Mouse (Mus musculus) intestine, postnatal 0 days (tissue): ENCODE results near the gene Cxcr1. TPM values are rescaled to one million over a fixed set of nuclear protein-coding genes. Genes with fewer than 3 reads are reported as not detected.
A peak's percentile ranks its signal among the peaks of the same experiment; 100 is the strongest.

Experiments
- ATAC-seq: fragments of 200-750 bp; cut with Nextera tagmentation; 2 replicates; pipeline ENCODE4 v1.8.0; 2017; ENCODE audit warnings: mild to moderate bottlenecking, moderate TSS enrichment, moderate library complexity
- H3K27ac ChIP-seq: fragments of 300-500 bp; sonication (generic); 2 replicates; pipeline ENCODE4 v1.5.1; 2014; ENCODE audit warnings: mild to moderate bottlenecking, low read depth, low read length, moderate library complexity
- H3K27me3 ChIP-seq: fragments of 300-500 bp; sonication (generic); replicated peaks from 2 replicates; pipeline ENCODE4 v1.6.1; 2014; ENCODE audit warnings: low read length, mixed read lengths; ENCODE audit not compliant: control insufficient read depth, insufficient read depth
- H3K36me3 ChIP-seq: fragments of 300-500 bp; sonication (generic); 2 replicates; pipeline ENCODE4 v1.6.1; 2014; ENCODE audit warnings: mild to moderate bottlenecking, moderate library complexity; ENCODE audit not compliant: control insufficient read depth, insufficient read depth
- H3K4me1 ChIP-seq: fragments of 300-500 bp; sonication (generic); replicated peaks from 2 replicates; pipeline ENCODE4 v1.6.1; 2014; ENCODE audit warnings: antibody characterized with exemption, low read length, mixed read lengths; ENCODE audit not compliant: control insufficient read depth, insufficient read depth
- H3K4me2 ChIP-seq: fragments of 300-500 bp; sonication (generic); replicated peaks from 2 replicates; pipeline ENCODE4 v1.6.1; 2014; ENCODE audit warnings: low read depth, mild to moderate bottlenecking, moderate library complexity
- H3K4me3 ChIP-seq: fragments of 300-500 bp; sonication (generic); 2 replicates; pipeline ENCODE4 v1.5.1; 2014; ENCODE audit warnings: low read depth, low read length
- H3K9ac ChIP-seq: fragments of 300-500 bp; sonication (generic); 2 replicates; pipeline ENCODE4 v1.6.1; 2014; ENCODE audit warnings: mild to moderate bottlenecking, low read depth, low read length
- H3K9me3 ChIP-seq: fragments of 300-500 bp; sonication (generic); 2 replicates; pipeline ENCODE4 v1.6.1; 2016; ENCODE audit warnings: mixed run types; ENCODE audit not compliant: control insufficient read depth
- CTCF ChIP-seq: sonication (generic); IDR thresholded peaks from 2 replicates; pipeline ENCODE4 v1.5.1; 2016; ENCODE audit warnings: low read depth, mild to moderate bottlenecking, control low read depth, antibody characterized with exemption, moderate library complexity
- WGBS: fragments of 180-500 bp; shearing (Covaris S2); extraction: QIAGEN DNeasy Blood & Tissue Kit; methylation state at CpG from one replicate; pipeline ENCODE4 v1.1.7; 2014; 5-methylcytosine and 5-hydroxymethylcytosine counted together
- polyA plus RNA-seq: library from polyadenylated mRNA; unstranded; fragments of >200 nt; fragmentation: Nextera tagmentation; extraction: Ambion mirVana; gene quantifications from 2 replicates; pipeline ENCODE4 v1.2.1, GENCODE M21; 2015

Gene Cxcr1
- polyA plus RNA-seq, 1 experiment from 2014 or later, result not detected

GRCm38 (mm10) chr1:74237671-74238070, 43.2 kb upstream of the Cxcr1 start:
- 10% methylated on average over 5 of the region's 5 CpGs for WGBS

GRCm38 (mm10) chr1:74236590-74237317, 42.3 kb upstream of the Cxcr1 start:
- peak overlapping the region; percentile 97 for H3K9ac ChIP-seq
- peak overlapping the region; percentile 100 for H3K4me3 ChIP-seq
- no peaks in the 10 kb centered on the region for H3K27me3 ChIP-seq
- H3K36me3 ChIP-seq, result no peaks in the 10 kb centered on the region
- 0 out of 2 replicates have a peak, but pooled peaks have one; percentile 2 for TF ChIP-seq CTCF
- under 1% methylated on average over 54 of the region's 57 CpGs for whole genome bisulfite sequencing
- H3K9me3 ChIP-seq, result no peaks in the 10 kb centered on the region
- peaks cover 18% of the 10 kb centered on the region for H3K4me1 ChIP-seq
- H3K27ac ChIP-seq, result peak overlapping the region; percentile 98
- ATAC-seq, result peak; percentile 50
- H3K4me2 ChIP-seq, result peak overlapping the region; percentile 67

More at GRCm38 (mm10) chr1:74237671-74238070, 43.2 kb upstream of the Cxcr1 start:
- Histone ChIP-seq H3K9ac (peak overlapping the region; percentile 97), H3K4me2 (peak overlapping the region; percentile 67), H3K27ac (no peak overlapping the region), H3K4me3 (peak overlapping the region; percentile 100), H3K9me3 (no peaks in the 10 kb centered on the region), H3K36me3 (no peaks in the 10 kb centered on the region), H3K4me1 (peaks cover 18% of the 10 kb centered on the region), H3K27me3 (no peaks in the 10 kb centered on the region)
- no peak for ATAC-seq
- no peak for TF ChIP-seq CTCF

- H3K9ac ChIP-seq, result peak within 1 kb of the TSS; percentile 97
- no peaks in the 10 kb centered on the region for H3K36me3 ChIP-seq
- H3K9me3 ChIP-seq, result no peaks in the 10 kb centered on the region
- TF ChIP-seq CTCF, result no peak
- peak within 1 kb of the TSS; percentile 100 for H3K4me3 ChIP-seq
- ATAC-seq, result peak; percentile 93
- peak within 1 kb of the TSS; percentile 98 for H3K27ac ChIP-seq
- WGBS, result 1% methylated on average over 54 of the region's 55 CpGs
- H3K4me1 ChIP-seq, result peaks cover 18% of the 10 kb centered on the region
- H3K4me2 ChIP-seq, result peak within 1 kb of the TSS; percentile 67
- H3K27me3 ChIP-seq, result no peaks in the 10 kb centered on the region
Observed at GRCm38 (mm10) chr1:74235938-74236589, 41.6 kb upstream of the Cxcr1 start, which contains the start of gene Arpc2. Gene Arpc2, plus strand, starts transcription at chr1:74236084.

- no peaks in the 10 kb centered on the region for H3K27me3 ChIP-seq
- no peak for ATAC-seq
- no CpG with 5 or more reads among the region's 1 CpGs for WGBS
Observed at GRCm38 (mm10) chr1:74230992-74231391, 36.6 kb upstream of the Cxcr1 start.

GRCm38 (mm10) chr1:74229942-74230341, 35.5 kb upstream of the Cxcr1 start:
- Histone ChIP-seq H3K4me3 (no peak overlapping the region), H3K9me3 (no peaks in the 10 kb centered on the region), H3K36me3 (no peaks in the 10 kb centered on the region), H3K4me2 (no peak overlapping the region), H3K4me1 (no peaks in the 10 kb centered on the region), H3K27me3 (no peaks in the 10 kb centered on the region), H3K9ac (no peak overlapping the region), H3K27ac (no peak overlapping the region)
- WGBS, result 53% methylated on average over 2 of the region's 2 CpGs
- no peak for TF ChIP-seq CTCF
- ATAC-seq, result no peak

More at GRCm38 (mm10) chr1:74230992-74231391, 36.6 kb upstream of the Cxcr1 start:
- H3K9ac ChIP-seq, result no peak overlapping the region
- H3K4me3 ChIP-seq, result no peak overlapping the region
- no peaks in the 10 kb centered on the region for H3K9me3 ChIP-seq
- no peak overlapping the region for H3K4me2 ChIP-seq
- H3K4me1 ChIP-seq, result no peaks in the 10 kb centered on the region
- no peak for TF ChIP-seq CTCF
- H3K36me3 ChIP-seq, result no peaks in the 10 kb centered on the region
- H3K27ac ChIP-seq, result no peak overlapping the region

- whole genome bisulfite sequencing, result 62% methylated on average over 7 of the region's 7 CpGs
- H3K9me3 ChIP-seq, result no peaks in the 10 kb centered on the region
- no peak for ATAC-seq
- no peaks in the 10 kb centered on the region for H3K4me1 ChIP-seq
- no peaks in the 10 kb centered on the region for H3K27me3 ChIP-seq
- H3K36me3 ChIP-seq, result no peaks in the 10 kb centered on the region
- no peak overlapping the region for H3K27ac ChIP-seq
- H3K4me3 ChIP-seq, result no peak overlapping the region
- TF ChIP-seq CTCF, result no peak
- no peak overlapping the region for H3K9ac ChIP-seq
- no peak overlapping the region for H3K4me2 ChIP-seq
Observed at GRCm38 (mm10) chr1:74227317-74227716, 32.9 kb upstream of the Cxcr1 start.
